Mouse (Mus musculus) Muller cell, postnatal 12 days (primary cell): ENCODE measurements around the gene Cog4.

Experiments
- DNase-seq: peaks from one replicate; pipeline ENCODE4 v3.0.0-alpha.2; 2015; ENCODE audit errors: inconsistent ontology term

Gene Cog4

DNA sequence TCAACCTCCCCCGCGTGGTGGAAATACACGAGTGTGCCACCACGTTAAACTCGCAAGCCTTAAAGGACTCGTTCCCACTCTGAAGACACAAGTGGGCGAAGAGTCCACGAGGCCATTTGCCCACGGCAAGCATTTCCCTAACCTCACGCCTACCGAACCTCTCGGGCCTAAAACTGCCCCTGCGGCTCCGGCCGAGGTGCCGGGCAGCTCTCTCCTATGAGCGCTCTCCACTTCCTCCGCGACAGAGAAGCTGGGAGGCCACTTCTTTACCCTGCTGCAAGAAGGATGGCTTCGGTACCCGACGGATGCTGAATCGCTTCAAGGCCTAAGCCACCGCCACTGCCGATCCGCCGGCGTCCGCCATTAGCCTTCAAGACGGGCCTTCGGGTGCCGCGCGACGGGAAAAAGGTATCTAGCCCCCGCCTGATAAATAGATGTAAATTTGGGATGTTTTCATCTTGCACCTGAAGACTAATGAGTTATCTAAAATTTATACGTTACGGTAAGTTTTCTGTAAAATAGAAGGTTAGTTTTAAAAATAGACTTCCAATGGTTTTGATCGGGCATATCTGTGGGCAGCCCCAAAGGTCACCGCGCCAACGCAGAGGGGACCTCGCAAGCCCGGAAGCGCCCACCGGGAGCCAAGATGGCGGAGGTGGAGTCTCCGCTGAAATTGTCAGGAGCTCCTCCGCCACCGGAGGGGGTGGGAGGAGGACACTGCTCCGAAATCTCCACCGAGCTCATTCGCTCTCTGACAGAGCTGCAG, at the start of gene Cog4, which contains the start of gene Sf3b3:
TSS of gene Cog4 (plus strand) at position 196 of the 766 bp plus-strand sequence.
TSS of gene Sf3b3 (minus strand) at position 383 of the 766 bp plus-strand sequence.
- DNase-seq = peak; percentile 93

DNA sequence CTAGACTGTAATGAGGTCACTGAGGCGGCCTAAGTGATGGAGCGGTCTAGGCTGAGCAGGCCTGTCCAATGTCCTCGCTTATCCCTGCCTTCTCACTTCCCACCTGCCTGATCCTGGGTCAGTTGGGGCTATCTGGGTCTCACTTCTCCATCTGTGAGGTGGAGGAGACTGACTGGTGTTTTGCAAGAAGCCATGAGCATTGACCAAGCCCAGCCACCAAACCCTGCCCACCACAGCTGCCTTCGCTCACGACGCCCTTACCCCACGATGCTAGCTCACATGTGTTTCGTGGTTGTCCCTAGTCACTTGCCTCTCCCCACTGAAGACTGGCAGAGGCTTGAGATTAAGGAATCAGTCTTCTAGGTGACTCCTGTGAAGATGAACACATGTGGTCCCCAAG, 49.3 kb upstream of the Cog4 start:
- no peak for DNase-seq

DNA sequence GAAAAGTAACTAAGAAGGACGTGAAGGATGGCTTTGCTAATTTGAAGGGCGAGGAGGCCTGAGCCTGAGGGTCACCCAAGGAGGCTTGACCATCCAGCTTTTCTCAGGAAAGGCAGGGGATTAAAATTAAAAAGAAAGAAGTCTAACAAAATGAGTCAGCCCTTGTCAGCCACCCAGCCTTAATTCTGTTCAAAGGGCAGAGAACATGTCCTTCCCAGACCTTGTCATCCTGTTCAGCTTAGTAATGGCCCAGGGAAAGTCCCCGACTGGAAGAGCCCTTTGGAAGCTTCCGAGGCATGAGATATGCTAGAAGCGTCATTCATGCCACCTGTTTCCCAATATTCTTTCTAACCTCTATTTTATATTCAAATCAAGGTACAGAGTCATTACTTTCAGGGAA, 43.4 kb upstream of the Cog4 start:
- DNase-seq = no peak

DNA sequence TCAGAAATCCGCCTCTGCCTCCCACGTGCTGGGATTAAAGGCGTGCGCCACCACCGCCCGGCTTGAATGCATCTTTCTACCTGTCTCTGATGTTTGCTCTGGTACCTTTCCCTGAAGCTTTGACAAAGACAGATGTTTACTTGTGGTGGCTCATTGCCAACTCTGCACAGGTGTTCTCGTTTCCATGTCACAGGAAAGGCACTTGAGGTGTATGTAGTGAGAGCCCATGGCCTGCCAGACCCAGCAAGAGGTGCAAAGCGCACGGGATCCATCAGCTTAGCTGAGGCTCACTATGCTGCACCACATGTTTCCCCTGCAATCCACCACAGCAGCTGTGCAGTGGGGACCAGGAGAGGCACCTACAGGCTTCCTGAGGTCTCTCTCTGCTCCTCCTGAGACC, 42.5 kb upstream of the Cog4 start:
- DNase-seq = no peak

DNA sequence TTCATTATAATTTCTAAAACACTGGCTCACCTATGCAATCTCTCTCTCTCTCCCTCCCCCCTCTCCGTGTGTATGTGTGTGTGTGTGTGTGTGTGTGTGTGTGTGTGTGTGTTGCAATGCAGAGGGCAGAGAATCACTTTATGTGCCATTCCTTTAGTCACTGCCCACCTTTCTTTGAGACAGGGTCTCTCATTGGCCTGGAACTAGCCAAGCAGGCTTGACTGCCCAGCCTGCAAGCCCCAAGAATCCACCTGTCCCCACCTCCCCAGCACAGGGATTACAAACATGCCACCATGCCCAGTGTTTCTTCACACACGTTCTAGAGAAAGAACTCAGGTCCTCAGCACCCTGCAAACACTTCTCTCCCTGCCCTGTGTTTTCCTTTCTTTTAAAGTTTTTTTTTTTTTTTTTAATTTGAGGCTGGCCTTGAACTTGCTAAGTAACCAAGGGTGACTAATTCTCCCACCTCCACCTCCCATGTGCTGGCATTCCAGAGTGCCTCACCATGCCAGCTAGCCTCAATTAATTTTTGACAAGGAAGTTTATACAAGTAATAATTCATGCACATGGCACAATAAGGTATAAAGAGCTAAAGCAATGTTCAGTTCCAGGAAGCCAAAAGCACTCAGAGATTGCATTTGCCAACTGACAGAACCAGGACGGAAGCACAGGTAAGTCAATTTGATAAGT, 41.4 kb upstream of the Cog4 start:
- no peak for DNase-seq

DNA sequence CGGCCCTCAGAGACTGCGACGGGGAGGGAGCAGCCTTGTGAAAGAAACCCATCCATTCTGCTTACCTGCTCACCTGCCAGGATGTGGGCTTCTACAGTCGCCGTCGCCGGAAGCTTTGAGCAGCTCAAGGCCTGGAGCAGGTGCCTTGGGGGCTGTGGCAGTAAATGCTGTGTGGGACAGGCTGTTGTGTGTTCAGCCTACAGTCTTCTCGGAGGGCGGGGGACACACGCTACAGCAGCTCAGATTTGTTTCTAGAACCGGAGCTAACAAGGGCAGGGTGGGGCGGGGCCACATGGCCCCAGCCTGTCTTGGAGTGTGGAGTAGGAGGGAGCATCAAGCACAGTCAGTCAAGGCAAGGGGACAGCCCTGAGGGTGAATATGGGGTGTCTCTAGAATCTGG, 40.7 kb upstream of the Cog4 start, which contains the start of gene Il34:
TSS of gene Il34 (minus strand) at position 256 of the 400 bp plus-strand sequence.
- DNase-seq = no peak

DNA sequence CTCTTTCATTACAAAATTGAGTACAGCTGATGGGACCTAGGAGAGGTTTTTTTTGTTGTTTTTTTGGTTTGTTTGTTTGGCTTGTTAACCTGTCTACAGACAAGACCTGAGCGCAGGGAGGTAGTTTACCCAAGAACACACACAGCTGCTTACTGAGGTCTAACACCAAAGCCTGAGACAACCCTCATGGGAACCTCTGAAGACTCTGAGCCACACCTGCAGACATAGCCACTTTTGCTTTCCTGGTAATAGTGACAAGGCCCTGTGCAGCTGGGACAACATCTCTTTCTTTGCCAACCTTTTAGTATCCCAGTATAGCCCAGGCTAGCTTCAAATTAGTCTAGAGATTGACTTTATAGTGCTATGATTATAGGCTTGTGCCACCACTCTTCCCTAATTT, 40.3 kb upstream of the Cog4 start:
- no peak for DNase-seq

DNA sequence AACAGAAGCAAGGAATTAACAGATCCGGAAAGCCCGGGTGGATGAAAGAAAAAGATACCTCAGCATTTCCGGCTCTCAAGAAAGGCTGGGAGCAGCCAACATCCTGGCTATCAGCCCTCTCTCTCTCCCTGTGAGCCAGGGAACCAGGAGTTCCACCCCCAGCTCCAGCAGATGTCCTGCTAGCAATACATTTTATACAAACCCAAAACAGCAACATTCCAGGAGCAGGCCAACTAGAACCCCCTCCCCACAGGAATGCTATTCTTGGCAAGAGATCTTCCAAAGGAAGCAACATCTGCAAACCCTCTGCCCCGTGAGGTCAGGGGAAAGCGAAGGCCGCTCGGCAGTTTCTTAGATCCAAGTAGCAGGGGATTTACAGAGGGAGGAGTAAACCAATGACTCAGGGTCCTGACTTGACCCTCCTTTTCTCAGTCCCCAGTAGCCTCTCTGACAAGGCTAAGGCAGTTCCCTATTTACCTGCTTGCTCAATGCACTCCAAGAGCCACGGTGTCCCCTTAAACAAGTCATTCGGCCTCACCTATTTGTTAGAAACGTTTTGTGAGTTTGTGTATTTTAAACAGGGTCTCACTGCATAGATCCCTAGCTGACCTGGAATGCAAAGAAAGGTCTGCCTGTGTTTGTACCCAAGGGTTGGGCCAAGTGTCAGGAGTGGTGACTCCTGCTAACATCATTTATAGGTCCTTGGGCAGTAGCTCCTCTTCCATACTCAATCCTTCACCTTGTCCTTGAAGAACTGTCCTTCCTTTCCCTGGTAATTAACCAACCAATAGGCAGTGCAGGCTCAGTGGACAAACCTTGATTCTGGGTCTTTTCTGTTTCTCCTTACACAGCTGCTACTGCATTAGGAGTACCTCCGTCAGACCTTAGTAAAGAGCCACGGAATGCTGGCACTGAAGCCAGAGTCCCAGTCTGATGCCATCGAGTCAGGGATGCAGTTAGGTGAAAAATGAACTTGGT, 37.6 kb upstream of the Cog4 start:
- DNase-seq = peak; percentile 72

DNA sequence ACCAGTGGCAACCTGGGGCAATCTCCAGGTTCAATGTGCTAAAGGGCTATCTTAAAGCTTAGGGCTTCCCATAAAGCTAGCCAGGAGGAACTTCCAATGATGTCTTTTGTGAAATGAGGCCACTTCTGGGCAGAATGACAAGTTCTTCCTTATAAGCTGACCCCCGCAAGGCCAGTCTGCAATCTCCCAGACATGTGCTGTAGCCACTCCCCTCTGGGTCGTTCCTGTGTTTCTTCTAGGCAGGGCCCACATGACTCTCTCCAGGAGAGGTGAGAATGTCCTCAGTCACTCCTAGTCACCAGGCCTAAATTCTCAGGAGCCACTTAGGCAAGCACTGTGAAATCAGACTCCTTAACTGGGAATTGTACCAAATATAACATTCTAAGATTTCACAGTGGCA, 36.6 kb upstream of the Cog4 start:
- DNase-seq = peak; percentile 24

DNA sequence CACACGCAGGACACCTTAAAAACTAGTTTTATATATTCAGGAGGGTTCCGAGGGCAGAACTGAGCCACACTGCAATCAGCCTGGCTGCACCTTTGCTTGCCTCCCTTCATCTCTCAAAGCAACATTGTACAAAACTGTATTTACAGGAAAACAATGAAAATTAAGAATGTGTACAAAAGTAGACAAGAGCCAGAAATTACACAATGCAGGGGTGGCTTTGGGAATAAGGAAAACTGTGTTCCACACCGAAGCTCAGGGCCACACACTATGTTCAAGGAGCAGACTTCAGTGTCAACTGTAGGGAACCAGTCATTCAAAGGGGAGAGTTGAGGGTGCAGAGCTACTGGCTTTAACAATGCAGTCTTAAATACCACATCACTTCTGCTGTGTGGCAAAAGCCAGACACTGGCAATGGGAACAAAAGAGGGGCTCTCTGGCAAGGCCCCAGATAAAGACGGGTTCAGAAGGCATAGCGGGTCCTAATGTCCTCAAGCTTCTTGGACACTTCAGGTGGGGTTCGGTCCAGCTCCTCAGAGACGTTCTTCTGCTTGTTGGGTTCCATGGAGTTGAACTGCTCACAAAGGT, 35.8 kb upstream of the Cog4 start:
- no peak for DNase-seq

DNA sequence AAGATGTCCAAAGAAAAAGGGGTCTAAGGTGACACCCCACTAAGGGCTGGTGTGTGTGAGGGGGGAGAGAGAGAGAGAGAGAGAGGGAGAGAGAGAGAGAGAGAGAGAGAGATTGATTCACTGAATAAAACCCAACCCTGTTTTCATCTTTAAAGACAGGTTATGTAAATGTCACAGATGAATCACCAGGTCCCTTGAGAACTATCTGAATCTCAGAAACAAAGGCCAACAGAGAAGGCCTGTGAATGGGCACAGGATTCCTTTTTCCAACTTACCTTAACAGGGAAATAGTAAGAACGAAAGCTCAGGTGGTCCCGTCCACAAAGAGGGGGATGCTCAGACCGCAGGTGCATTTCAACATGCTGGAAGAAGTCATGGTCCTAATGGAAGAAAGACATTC, 35.3 kb upstream of the Cog4 start:
- no peak for DNase-seq

DNA sequence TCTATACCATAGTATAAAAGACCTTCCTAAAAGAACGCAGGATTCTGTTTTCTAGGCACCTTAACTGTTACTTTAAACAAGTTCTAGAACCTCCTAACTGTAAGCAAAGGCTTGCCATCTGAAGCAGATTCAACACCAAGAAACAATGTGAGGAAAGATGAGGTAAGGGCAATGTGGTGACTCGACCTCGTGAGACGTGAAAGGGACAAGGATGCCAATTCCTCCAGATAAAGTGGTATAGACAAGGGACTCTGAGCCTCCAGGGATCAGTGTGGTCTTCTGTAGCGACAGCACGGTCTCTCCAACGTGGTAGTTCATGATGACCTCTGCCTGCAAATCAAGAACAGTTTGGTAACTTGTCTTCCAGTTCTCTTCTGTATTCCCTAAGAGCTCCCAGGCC, 34.6 kb upstream of the Cog4 start:
- no peak for DNase-seq

DNA sequence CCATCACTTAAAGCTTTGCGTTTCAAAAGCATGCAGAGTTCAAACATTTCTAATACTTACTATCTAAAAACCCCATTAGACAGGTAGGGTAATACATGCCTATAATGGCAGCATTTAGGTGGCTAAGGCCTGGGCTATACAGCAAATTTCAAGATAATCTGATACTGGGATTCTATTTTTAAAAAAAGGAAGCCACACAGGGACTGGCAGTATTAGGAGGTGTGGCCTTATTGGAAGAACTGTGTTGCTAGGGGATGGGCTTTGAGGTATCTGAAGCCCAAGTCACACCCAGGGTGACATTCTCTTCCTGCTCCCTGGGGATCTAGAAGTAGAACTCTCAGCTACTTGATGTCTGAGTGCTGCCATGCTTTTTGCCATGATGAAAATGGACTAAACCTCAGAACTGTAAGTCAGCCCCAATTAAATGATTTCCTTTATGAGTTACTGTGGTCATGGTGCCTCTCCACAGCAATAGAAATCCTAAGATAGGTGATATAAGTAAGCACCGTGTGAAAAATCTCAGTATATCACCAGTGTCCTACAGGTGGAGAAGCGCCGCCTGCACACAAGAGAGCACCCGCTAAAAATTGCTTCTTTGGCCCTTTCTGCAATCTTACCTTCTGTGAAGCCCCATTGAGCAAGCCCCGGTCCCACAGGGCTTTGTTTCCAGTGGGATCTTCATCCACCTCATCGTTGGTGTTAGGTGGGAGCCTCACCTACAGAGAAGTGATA, 33.9 kb upstream of the Cog4 start:
- DNase-seq = no peak

DNA sequence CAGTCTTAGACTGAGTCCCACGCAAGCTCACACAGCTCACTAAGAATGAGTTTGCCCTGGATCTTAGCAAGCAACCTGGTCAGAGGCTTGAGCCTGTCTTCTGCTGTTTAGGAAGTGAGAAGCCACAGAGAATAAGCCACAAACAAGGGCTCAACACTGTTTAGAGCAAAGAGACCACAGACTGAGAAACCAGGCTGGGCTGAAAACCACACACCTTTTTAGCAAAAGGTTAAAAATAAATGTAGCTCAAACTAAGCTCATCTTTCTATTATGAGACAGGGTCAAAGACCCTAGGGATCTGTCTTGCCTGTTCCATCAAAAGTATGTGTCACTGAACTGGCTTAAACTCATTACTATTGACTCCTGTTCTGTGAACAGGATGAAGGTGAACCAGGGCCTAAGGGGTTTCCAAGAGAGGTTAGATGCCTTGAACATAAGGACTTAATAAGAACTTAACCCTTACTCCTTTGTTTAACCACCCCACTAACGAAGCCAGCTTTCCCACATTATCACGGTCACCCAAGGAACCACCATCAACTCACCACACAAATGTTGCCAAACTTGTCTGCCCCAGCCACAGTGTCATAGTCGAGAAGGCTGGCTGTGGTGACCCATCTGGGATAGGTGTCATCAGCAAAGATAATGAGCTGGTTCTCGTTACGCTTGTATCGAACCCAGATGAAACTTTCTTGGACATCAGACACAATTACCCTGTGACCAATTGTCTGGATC, 33.2 kb upstream of the Cog4 start:
- DNase-seq = no peak

DNA sequence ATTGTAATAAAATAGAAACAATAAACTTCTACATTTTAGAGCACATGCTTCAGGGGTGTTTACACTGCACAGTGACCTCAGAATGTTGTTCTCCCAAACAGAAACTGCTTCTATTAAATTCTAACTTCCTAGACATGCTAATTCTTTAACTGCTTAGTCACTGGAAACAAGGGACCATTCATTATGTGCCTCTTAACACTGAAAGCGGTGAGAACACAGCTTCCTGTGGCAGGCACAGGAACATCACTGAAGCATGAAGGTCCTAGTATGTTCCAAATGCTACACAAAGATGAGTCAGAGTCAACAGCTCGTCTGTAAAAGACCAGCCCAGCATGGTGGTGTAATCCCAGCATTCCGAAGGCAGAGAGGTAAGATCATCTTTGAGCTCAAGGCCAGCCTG, 31.1 kb upstream of the Cog4 start:
- peak; percentile 90 for DNase-seq

DNA sequence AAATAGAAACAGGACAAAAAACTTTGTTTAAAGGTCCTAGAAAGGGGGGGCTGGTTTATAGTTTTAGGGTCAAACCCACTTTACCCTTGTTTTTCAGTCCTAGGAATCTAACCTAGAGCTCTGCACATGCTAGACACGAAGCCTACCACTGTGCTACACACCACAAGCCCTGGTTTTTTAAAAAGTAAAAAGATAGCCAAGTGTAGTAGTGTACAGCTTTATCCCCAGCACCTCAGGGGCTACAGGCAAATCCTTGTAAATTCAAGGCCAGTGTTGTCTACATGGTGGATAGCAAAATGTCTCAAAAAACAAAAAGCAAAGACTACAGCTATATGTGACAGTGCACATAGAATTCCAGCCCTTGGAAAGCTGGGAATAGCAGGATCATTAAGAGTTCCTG, 29.4 kb upstream of the Cog4 start:
- DNase-seq = no peak

DNA sequence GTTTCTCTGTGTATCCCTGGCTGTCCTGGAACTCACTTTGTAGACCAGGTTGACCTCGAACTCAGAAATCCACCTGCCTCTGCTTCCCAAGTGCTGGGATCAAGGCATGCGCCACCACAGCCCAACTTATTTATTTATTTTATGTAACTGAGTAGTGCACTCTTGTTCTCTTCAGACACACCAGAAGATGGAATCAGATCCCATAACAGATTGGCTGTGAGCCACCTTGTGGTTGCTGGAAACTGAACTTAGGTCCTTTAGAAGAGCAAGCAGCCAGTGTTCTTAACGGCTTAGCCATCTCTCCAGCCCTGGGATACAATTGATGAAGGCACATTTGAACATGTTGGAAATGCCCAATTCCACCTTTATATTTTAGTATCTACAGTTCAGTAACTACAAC, 27.8 kb upstream of the Cog4 start:
- DNase-seq = peak; percentile 58

DNA sequence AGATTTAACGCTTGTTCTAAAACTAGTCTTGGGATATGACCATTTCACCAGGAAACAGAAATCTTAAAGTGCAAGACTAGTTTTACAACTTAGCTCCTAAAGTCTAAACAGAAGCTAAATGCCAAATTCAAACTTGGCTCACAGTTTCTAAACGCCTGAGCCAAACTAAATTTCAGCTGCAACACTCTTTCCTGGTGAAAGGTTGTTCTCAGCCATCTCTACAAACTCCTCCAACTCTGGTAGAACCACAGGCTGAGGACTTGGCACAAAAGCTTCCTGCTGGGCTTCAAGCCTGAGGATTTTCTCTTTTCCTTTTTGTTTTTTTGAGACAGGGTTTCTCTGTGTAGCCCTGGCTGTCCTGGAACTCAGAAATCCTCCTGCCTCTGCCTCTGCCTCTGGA, 26.1 kb upstream of the Cog4 start:
- no peak for DNase-seq

DNA sequence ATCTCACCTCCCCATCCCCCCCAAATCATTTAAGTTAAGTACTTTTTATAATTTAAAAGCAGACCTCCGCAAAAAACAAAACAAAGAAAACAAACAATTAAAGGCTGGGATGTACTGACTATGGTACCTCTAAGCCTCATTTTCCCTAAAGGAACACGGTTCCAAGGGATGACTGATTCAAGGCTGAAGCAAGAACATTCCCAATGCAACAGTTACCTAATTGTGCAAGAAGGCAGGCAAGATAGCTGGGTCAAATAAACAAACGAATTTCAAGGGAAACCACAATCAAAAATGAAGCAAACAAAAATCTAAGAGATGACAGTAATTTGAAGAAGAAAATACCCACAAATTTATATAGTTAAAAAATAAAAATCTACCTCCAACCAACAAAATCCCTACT, 24.4 kb upstream of the Cog4 start:
- DNase-seq = no peak

DNA sequence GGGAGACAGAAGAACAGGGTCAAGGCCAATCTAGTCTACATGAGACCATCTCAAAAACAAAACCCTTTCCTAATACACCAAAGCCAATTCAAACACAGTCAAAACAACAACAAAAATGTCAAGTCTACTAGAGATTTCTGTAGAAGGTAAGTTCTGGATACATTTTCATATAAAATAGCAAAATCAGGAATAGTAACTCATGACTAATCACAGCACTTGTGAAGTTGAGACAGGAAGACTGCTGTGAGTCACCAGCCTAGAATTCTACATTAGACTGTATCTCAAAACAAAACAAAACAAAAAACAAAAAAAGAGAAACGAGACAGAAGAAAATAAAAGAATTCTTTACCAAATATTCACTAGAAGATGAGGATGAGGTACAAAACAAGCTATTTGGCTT, 21.5 kb upstream of the Cog4 start:
- DNase-seq = peak; percentile 81
